Mouse (Mus musculus) midbrain, embryonic 10.5 days (tissue): Measurements from ENCODE around the gene Ctf2. TPM values are rescaled to one million over a fixed set of nuclear protein-coding genes. Genes with fewer than 3 reads are reported as not detected.
"Not testable (repeated sequence)": the region's sequence is repeated elsewhere in the genome, so short reads cannot be mapped to it uniquely, and the experiment has no call there.

Experiments used
- DNase-seq: peaks from one replicate; pipeline ENCODE4 v3.0.0-alpha.2; 2017; ENCODE audit warnings: low spot score
- H3K27ac ChIP-seq: fragments of 300-500 bp; sonication (generic); replicated peaks from 2 replicates; pipeline ENCODE4 v1.5.1; 2016; ENCODE audit warnings: mild to moderate bottlenecking
- H3K27me3 ChIP-seq: fragments of 300-500 bp; sonication (generic); 2 replicates; pipeline ENCODE4 v1.6.1; 2016; ENCODE audit warnings: low read depth, mild to moderate bottlenecking; ENCODE audit not compliant: poor library complexity, severe bottlenecking
- H3K36me3 ChIP-seq: fragments of 300-500 bp; sonication (generic); 2 replicates; pipeline ENCODE4 v1.6.1; 2016; ENCODE audit warnings: mild to moderate bottlenecking, moderate library complexity
- H3K4me1 ChIP-seq: fragments of 300-500 bp; sonication (generic); 2 replicates; pipeline ENCODE4 v1.6.1; 2016
- H3K4me3 ChIP-seq: fragments of 300-500 bp; sonication (generic); 2 replicates; pipeline ENCODE4 v1.5.1; 2016; ENCODE audit warnings: mild to moderate bottlenecking, moderate library complexity
- H3K9me3 ChIP-seq: fragments of 300-500 bp; sonication (generic); replicated peaks from 2 replicates; pipeline ENCODE4 v1.6.1; 2016; ENCODE audit warnings: mild to moderate bottlenecking
- WGBS: fragments of 180-500 bp; shearing (Covaris S2); methylation state at CpG from one replicate; pipeline ENCODE4 v1.1.7; 2016; 5-methylcytosine and 5-hydroxymethylcytosine counted together
- polyA plus RNA-seq: library from polyadenylated mRNA; unstranded; fragments of >200 nt; fragmentation: Nextera tagmentation; extraction: Ambion mirVana; gene quantifications from 2 replicates; pipeline ENCODE4 v1.2.1, GENCODE M21; 2016

The Ctf2 gene
- polyA plus RNA-seq, 1 experiment from 2014 or later: 0.36 TPM

- WGBS: 24% methylated on average over 22 of the region's 22 CpGs
- H3K4me1 ChIP-seq: peaks cover 57% of the 10 kb centered on the region
- H3K27me3 ChIP-seq: no peaks in the 10 kb centered on the region
- peak overlapping the region; percentile 96 for H3K27ac ChIP-seq
- peaks cover 47% of the 10 kb centered on the region for H3K36me3 ChIP-seq
- peak overlapping the region; percentile 81 for H3K4me3 ChIP-seq
- DNase-seq: no peak
- H3K9me3 ChIP-seq: no peaks in the 10 kb centered on the region
These were observed 24.7 kb downstream of the Ctf2 start for GRCm38 (mm10) chr7:127707045-127707956.

- WGBS: 85% methylated on average over 4 of the region's 4 CpGs
- Histone ChIP-seq H3K4me1 (peaks cover 45% of the 10 kb centered on the region), H3K27ac (no peak overlapping the region), H3K27me3 (no peaks in the 10 kb centered on the region), H3K4me3 (no peak overlapping the region), H3K36me3 (peaks cover 47% of the 10 kb centered on the region), H3K9me3 (no peaks in the 10 kb centered on the region)
- no peak for DNase-seq
These were observed 26.3 kb downstream of the Ctf2 start for GRCm38 (mm10) chr7:127705706-127706105.

GRCm38 (mm10) chr7:127704598-127704997 lies 27.4 kb downstream of the Ctf2 start:
- Histone ChIP-seq H3K36me3 (peaks cover 56% of the 10 kb centered on the region), H3K4me3 (no peak overlapping the region), H3K4me1 (peaks cover 45% of the 10 kb centered on the region), H3K27me3 (no peaks in the 10 kb centered on the region), H3K27ac (no peak overlapping the region; the same call in 1 of the 2 replicates), H3K9me3 (no peaks in the 10 kb centered on the region)
- no peak for DNase-seq
- 83% methylated on average over 6 of the region's 6 CpGs for WGBS

- Histone ChIP-seq H3K27me3 (no peaks in the 10 kb centered on the region), H3K27ac (no peak overlapping the region), H3K4me1 (peaks cover 37% of the 10 kb centered on the region), H3K9me3 (no peaks in the 10 kb centered on the region), H3K36me3 (peaks cover 61% of the 10 kb centered on the region), H3K4me3 (no peak overlapping the region)
- DNase-seq: no peak
- WGBS: 94% methylated on average over 8 of the region's 8 CpGs
These were observed 28.3 kb downstream of the Ctf2 start for GRCm38 (mm10) chr7:127703561-127704178.

- DNase-seq: no peak
- Histone ChIP-seq H3K36me3 (peaks cover 49% of the 10 kb centered on the region), H3K27me3 (no peaks in the 10 kb centered on the region), H3K4me3 (no peak overlapping the region), H3K27ac (no peak overlapping the region), H3K4me1 (peaks cover 13% of the 10 kb centered on the region), H3K9me3 (no peaks in the 10 kb centered on the region)
- WGBS: 83% methylated on average over 3 of the region's 3 CpGs
These were observed 31.1 kb downstream of the Ctf2 start for GRCm38 (mm10) chr7:127700712-127701331.

- no peaks in the 10 kb centered on the region for H3K9me3 ChIP-seq
- no peak overlapping the region for H3K27ac ChIP-seq
- 87% methylated on average over 6 of the region's 6 CpGs for WGBS
- H3K27me3 ChIP-seq: no peaks in the 10 kb centered on the region
- no peak for DNase-seq
- peaks cover 40% of the 10 kb centered on the region for H3K36me3 ChIP-seq
- no peak overlapping the region for H3K4me3 ChIP-seq
- no peaks in the 10 kb centered on the region for H3K4me1 ChIP-seq
These were observed 33.0 kb downstream of the Ctf2 start for GRCm38 (mm10) chr7:127698986-127699385.

- not testable (repeated sequence) for H3K4me1 ChIP-seq, H3K4me3 ChIP-seq, DNase-seq, H3K27me3 ChIP-seq, H3K27ac ChIP-seq, H3K9me3 ChIP-seq, H3K36me3 ChIP-seq
- 93% methylated on average over 7 of the region's 7 CpGs for WGBS
These were observed 38.2 kb downstream of the Ctf2 start for GRCm38 (mm10) chr7:127693730-127694129.

GRCm38 (mm10) chr7:127693290-127693689 lies 38.7 kb downstream of the Ctf2 start:
- H3K27me3 ChIP-seq: no peaks in the 10 kb centered on the region
- 94% methylated on average over 8 of the region's 8 CpGs for WGBS
- H3K4me3 ChIP-seq: no peak overlapping the region
- peaks cover 9% of the 10 kb centered on the region for H3K36me3 ChIP-seq
- H3K4me1 ChIP-seq: peaks cover 10% of the 10 kb centered on the region
- no peak for DNase-seq
- no peaks in the 10 kb centered on the region for H3K9me3 ChIP-seq
- no peak overlapping the region for H3K27ac ChIP-seq

GRCm38 (mm10) chr7:127691221-127691989 lies 40.6 kb downstream of the Ctf2 start:
- 3% methylated on average over 15 of the region's 15 CpGs for WGBS

GRCm38 (mm10) chr7:127689626-127690280 lies 42.2 kb downstream of the Ctf2 start:
- WGBS: 72% methylated on average over 9 of the region's 9 CpGs
- no peaks in the 10 kb centered on the region for H3K9me3 ChIP-seq
- no peak overlapping the region for H3K4me3 ChIP-seq
- H3K27me3 ChIP-seq: no peaks in the 10 kb centered on the region
- H3K27ac ChIP-seq: no peak overlapping the region
- H3K36me3 ChIP-seq: peaks cover 3% of the 10 kb centered on the region
- peaks cover 21% of the 10 kb centered on the region for H3K4me1 ChIP-seq
- DNase-seq: no peak

More at GRCm38 (mm10) chr7:127691221-127691989, 40.6 kb downstream of the Ctf2 start:
- Histone ChIP-seq H3K27ac (peak overlapping the region; percentile 77), H3K27me3 (no peaks in the 10 kb centered on the region), H3K4me3 (peak overlapping the region; percentile 41), H3K9me3 (no peaks in the 10 kb centered on the region), H3K36me3 (peaks cover 9% of the 10 kb centered on the region), H3K4me1 (peaks cover 19% of the 10 kb centered on the region)
- peak; percentile 56 for DNase-seq

GRCm38 (mm10) chr7:127688935-127689334 lies 43.0 kb downstream of the Ctf2 start:
- Histone ChIP-seq H3K4me3 (no peak overlapping the region), H3K36me3 (no peaks in the 10 kb centered on the region), H3K9me3 (no peaks in the 10 kb centered on the region), H3K27ac (no peak overlapping the region), H3K27me3 (no peaks in the 10 kb centered on the region), H3K4me1 (peaks cover 21% of the 10 kb centered on the region)
- WGBS: 88% methylated on average over 7 of the region's 7 CpGs
- DNase-seq: no peak
